Mouse (Mus musculus) thymus, adult 18-20 months (tissue): Measurements from ENCODE around the gene Prdm13.

ENCODE experiments used
- DNase-seq, 2 experiments: peaks; one replicate each; pipeline ENCODE4 v3.0.0; 2022; ENCODE audit warnings: mixed read lengths in 2 of 2

Prdm13 gene

DNA sequence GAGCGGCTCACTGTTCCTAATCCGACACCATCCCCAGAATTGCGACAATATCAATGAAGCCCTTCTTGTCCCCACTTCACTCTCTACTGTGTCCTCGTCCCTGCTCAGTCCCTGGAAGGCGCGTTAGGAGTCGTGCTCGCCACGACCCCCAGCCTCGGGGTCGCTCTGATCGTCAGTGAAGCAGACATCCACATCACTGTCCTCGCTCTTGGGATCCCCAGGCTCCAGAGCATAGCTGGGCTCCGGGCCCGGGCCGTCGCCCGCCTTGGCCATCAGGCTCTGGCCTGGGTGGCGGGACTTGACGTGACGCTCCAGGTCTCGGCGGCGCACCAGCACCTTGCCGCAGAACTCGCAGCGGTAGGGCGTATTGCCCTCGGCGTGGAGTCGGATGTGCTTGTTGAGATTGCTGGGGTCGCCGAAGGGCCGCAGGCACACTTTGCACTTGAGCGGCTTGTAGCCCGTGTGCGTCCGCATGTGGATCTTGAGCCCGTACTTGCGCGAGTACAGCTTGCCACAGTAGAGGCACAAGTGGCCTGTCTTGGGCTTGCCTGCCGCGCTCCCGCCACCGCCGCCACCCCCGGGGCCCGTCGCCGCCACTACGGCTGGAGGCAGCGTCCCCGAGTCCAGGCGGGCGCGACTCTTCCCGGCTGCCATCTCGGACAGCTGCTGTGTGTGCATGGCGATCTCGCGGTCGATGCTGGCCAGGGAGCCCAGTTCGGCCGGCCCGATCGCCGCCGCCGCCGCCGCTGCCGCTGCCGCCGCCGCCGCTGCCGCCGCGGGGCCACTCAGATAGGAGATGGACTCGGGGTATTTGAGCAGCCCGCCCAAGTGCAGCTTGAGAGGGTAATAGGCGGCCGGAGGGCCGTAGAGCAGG is 7.4 kb downstream of the Prdm13 start:
- no peak for DNase-seq

DNA sequence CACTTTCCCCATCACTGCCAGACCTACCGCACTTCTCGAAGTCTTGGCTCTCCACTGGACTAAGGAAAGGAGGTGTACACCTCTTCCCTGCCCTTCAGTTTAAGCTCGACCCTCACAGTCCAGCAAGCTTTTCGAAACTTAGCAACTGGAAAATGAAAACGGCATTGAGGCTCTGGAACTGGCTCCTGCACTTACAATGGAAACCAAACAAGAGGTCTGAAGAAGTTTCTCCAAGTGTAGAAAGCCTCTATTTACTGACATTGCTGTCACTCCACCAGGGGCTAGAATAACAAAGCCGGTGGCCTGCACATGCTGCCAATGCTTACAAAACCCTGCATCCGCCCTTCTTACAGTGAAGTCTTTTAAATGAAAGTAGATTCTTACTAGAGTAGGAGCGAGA is 11.1 kb downstream of the Prdm13 start:
- DNase-seq, result no peak

DNA sequence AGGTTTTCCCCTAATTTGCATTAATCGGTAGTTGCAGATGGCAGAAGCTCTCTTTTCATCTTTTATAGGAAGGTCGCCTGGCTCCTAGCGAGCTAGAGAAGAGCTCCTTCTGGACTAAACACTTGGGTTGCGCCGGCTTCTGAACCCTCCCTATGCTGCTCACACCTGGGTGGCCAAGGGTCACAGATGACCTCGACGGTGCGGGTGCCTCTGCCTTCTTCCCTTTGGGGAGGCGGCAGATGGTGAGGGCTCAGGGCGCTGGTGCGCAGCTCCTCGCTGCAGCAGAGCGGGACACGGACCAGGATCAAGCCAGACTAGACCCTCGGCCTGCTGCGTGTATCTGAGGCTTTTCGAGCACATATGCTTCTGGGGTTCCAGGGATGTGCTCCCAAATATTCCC is 11.7 kb downstream of the Prdm13 start:
- DNase-seq, result no peak

DNA sequence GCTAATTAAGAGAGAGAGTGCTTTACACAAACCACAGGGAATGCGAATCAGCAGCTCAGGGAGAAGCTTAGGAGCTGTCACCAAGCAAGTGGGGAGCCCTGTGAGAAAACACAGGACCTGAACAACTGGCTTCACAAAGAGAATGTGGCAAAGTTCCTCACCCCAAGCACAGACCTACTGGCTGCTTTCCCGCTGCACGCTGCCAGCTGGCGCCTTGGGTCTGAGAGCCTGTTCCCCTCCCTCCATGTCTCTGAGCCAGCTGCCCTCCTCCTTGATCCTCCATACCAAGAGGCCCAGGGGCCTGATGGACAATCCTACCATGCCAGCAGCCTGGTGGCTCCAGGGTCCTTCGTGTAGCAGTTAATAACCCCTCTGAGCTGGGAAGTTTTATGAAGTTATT is 19.8 kb downstream of the Prdm13 start:
- no peak for DNase-seq

DNA sequence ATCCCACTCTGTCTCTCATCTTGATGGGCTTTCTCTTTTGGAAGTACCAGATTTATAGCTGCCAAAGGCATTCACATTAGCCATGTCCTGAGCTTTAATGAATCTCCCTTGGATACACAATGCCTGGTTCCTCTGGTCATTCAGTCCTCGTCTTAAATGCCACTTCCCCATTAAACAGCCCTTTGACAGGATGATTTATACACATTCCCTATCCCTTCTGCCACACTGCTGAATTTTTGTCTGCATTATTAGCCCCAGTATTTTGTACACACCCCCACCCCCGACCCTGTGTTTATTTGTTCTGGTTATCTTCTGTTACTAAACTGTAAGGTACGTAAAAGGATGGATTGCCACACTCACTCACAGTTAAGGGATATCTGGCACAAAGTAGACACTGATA is 27.6 kb downstream of the Prdm13 start:
- no peak for DNase-seq

DNA sequence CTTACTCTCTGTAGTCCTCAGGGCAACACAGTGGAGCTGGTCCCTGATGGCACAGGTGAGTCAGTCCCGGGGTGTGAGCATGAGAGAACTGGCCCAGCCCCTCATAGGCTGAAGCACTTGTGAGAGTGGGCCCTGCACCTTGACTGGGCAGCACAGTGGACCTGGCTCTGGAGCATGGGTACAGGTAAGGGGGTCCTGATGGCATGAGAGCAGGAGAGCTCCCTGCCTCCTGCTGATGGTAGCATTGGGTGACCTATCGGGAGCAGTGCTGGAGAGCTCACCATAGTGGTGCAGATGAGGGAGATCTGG is 56.5 kb downstream of the Prdm13 start:
- no peak for DNase-seq

DNA sequence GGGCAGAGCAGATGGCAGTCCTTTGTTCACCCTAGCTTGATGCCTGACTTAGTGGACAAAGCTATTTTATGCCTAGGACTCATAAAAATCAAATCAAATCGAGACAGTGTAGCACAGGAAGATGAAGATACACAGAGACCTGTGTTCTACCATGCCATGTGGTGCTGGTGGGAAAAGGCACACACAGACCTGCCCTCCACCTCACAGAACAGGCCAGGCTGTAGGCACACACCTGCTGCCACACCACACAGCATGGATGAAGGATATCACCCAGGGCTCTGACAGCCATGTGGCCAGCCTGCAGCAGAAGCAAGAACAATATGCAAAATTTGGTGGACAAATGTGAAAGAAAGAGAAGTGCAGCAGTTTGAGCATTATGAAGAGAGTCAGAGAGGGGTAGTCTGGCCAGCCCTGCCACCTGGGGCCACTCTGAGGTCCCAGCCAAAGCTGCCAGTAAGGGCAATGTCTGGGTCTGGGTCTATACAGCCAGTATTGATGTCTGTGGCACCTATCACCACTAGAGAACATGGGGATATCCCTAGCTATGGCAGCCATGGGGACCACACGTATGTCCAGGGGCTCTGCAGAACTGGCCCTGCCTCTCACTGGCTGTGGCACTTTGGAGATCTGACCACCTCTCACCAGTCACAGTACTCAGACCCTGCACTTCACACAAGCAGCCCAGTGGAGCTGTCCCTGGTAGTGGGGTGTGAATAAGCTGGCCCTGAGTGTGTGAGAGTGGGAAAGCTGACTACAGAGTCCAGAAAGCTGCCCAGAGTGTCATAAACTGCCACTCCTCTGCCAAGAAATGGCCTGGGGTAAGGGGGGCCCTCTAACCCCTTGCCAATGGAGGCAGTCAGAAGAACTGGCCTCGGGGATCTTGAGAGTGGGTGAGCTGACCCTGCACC is 57.1 kb downstream of the Prdm13 start:
- no peak for DNase-seq
